Mouse (Mus musculus): ENCODE measurements around the gene St3gal2.

DNA sequence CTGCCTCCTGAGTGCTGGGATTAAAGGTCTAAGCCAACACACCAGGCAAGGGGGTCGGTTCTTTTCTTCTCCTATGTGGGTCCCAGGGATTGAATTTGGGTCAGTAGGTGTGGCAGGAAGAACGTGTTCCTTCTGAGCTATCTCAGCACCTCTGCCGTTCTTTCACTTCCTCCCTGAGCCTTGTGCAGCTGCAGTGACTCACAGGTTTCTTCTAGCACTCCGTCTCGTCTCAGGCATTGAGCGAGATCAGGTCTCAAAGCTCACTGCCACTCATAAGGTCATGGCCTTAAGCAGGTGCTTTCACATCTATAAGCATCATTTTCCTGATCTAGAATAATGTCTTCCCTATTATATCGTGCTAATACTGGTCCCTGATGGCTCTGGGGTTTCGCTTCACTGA lies 35.1 kb downstream of the St3gal2 start:
- TF ChIP-seq CTCF (IDR thresholded peaks at IDR 0.05; ENCODE audit: low read depth) = no peak
- TF ChIP-seq EP300 (IDR thresholded peaks at IDR 0.05; ENCODE audit: low read depth) = no peak

Measured in liver, embryonic 14.5 days (tissue).